Mouse (Mus musculus): Measurements from ENCODE around the gene Sumo1.
"Not testable (repeated sequence)": the region's sequence is repeated elsewhere in the genome, so short reads cannot be mapped to it uniquely, and the experiment has no call there.

The Sumo1 gene

DNA sequence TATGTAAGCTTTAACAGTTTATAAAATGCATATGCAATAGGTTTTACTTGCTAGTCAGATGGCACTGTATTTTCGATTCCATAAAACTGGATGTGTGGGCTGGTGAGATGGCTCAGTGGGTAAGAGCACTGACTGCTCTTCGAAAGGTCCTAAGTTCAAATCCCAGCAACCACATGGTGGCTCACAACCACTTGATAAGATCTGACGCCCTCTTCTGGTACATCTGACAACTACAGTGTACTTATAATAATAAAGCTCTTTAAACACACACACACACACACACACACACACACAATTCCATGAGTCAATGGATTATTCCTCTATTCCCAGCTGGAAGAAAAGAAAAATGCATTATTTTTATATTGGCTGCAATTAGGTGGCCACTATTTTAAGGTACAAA lies 32.3 kb downstream of the Sumo1 start:
- intact Hi-C loops (cut with DNase I) = no loop called here

DNA sequence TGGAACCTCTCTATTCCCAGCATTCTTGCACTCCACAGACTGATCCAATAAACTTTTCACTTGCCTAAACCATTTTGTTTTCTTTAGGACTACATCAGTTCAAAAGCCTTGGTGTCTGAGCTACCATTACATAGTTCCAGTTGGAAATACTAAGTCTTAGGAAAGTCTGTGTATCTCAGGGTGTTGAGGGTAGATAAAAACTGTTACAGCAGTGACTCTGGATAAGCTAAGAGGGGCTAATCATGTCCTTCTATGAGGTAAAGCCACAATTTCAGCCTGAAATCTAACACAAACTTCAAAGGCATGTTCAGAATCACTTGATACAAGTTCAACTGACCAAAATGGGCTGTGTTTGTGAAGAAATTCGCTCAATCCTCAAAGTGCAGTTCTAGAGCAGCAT lies 34.3 kb downstream of the Sumo1 start:
- intact Hi-C loops (cut with DNase I) = no loop called here

DNA sequence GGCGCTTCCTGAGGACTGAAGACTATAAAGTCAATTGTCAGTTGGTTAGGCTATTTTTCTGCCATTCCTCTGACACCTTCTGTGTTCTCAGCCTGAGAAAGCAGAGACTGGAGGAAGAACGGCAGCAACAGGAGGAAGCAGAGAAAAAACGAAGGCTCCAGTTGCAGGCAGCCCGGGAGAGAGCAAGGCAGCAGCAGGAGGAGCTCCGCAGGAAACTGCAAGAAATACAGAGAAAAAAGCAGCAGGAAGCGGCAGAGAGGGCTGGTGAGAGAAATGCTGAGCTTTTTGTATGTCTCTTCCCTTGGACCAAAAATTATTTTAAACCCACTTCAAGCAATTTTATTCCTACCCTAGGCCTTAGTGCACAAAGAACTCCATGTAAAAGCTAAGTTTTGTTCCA lies 37.6 kb downstream of the Sumo1 start:
- intact Hi-C loops (cut with DNase I) = no loop called here

DNA sequence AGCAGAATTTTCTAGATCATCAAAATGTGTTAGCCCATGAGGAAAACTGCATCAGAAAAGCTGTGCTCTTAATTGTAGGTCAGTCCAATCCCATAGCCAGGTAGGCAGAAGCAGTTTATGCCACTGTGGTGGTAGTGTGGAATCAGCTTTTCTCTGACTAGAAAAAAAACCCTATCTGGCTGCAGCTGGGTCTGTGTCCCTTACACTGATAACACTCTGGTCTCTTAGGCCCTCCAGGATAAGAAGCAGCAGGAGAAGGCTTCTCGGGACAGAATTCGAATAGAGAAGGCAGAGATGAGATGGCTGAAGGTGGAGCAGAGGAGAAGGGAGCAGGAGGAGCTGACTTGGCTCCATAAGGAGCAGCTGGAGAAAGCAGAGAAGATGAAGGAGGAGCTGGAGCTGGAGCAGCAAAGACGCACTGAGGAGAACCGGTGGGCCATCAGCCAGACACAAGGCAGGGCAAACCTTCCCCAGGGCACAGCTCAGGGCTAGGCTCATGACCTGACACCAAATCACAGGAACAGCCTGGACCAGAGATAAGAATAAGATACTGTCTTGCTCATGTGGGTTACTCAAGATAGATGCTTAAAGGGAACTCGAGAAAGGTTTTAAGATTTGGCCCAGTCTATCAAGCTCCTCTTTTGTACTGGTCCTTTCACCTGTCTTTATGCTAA lies 38.5 kb downstream of the Sumo1 start:
- intact Hi-C loops (cut with DNase I) = no loop called here

DNA sequence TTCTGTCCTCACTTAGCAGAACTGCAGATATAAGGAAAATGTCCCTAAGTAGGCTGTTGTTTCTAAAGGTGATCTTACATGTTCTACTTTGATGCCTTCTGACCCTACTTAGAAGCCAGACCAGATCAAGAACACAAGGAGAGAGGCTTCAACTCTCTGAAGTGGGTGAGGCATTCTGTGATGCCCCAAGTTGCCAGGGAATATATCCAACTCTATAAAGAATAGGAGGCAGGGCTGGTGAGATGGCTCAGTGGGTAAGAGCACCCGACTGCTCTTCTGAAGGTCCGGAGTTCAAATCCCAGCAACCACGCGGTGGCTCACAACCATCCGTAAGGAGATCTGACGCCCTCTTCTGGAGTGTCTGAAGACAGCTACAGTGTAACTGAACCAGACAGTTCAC lies 40.3 kb downstream of the Sumo1 start:
- intact Hi-C loops (cut with DNase I) = not testable (repeated sequence)

DNA sequence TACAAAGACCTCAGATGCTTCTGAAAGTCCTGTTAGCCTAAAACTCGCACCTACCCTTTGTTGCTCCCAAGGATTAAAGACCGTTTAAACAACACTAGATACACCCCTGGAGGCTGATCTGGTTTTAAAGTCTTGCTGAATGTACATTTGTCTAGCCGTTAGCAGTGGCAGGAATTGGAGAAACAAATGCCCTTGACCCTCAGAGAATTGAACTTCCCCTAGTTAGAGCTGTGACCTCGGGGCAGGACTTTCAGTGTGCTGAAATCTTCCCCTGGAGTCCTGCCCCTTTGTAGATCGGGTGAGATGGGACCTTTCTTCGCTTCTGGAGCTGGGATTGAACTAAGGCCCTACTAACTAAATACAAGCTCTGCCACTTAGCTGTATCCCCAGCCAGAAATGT lies 41.4 kb downstream of the Sumo1 start:
- intact Hi-C loops (cut with DNase I) = no loop called here

DNA sequence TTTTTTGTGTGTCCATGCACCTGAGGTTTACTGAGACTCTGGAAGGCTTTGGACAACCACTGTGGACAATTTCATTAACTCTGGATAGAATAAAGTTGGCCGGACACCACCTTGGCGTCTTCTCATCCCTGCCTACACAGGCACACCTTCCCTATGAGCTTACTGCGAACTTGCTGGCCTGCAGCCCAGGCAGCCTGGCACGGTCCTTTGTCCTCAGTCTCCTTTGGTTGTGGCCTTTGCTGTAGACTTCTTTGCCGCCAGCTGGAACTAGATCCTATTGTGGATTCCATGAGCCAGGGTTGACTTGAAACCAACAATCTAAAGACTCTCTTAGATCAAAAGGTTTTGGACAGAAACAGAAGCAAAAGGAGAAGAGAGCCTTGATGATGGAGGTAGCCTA lies 45.2 kb downstream of the Sumo1 start:
- intact Hi-C loops (cut with DNase I) = no loop called here

DNA sequence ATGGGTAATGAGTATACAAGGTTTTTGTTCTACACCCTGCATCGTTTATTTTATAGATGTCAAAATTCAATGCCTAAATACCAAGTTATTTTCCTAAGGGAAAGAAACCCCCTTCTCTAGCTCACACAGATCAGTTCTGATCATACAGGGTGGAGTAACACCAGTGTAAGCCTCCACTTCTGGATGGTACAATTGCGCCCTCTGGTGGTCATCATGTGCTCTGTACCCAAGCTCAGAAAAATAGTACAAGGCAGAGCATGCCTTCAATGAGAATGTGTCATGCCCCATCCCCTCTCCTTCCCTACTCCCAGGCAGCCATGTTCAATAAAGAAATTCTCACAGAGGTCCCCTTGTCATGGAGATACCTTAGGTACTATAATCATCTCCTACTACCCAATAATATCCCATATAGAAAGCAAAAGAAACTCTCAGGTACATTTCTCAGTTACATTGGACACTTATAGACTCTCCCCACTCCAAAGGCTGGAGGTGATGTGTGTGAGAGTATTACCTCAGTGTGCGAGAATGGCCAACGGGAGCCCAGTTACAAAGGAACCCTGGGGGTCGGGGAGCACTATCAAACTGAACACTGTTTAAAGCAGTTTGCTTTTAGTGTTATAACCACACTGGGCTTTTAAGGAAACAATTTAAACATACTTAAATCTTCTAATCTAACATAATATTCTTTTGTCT lies 47.2 kb downstream of the Sumo1 start:
- intact Hi-C loops (cut with DNase I) = loop anchor here (5.0 kb wide), 3 partner anchors 141 to 376 kb away; partner anchors contain the start of gene Fzd7

DNA sequence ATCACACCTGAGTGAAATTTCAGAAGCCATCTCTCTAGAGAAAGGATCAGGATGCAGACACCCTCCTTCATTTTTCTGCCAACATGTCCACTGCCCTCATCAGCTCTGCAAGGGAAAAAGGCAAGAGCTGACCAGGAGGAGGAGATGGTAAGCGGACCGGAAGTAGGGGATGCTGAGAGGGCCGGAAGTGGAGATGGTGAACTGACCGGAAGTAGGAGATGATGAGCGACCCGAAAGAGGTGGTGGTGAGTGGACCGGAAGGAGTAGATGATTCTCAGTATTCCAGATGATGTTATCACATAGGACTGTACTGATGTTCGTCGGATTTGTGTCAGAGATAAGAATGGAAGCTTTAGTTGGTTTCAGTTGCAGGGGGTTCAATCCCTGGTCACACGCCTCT lies 51.4 kb downstream of the Sumo1 start:
- intact Hi-C loops (cut with DNase I) = no loop called here

DNA sequence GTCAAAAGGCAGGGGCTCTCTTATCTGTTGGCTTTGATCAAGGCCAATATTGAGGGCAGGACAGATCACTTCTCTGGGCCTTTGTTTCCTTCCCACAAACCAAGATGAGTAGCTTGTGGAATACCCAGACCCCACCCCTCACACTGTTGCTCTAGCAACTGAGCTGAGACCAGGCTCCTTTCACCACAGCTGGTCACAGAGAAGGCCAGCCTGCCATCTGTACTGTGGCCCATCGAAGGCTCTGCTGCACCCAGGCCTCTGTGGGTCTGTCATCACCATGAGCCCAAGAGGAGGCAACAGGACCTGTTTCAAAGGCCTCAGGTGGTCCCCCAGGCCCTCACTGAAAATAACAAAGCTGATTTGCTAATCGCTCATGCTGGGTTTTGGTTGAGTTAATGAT lies 55.6 kb downstream of the Sumo1 start:
- intact Hi-C loops (cut with DNase I) = no loop called here

DNA sequence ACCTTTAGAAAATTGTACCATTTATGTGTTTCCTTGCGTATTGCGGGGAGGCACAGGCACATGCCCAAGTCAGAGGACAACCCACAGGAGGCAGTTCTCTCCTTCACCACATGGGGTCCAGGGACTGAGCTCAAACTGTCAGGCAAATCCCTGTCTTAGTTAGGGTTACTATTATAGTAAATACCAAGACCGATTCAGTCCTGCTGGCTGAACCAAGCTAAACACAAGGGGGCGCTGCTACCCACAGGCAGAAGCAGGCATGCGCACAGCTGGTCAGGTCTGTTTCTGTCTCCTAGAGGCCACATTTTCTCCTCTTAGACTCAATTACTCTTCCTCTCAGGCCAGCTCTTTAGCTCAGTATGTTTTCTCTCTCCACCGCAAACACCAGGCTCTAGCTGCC lies 56.8 kb downstream of the Sumo1 start:
- intact Hi-C loops (cut with DNase I) = no loop called here

DNA sequence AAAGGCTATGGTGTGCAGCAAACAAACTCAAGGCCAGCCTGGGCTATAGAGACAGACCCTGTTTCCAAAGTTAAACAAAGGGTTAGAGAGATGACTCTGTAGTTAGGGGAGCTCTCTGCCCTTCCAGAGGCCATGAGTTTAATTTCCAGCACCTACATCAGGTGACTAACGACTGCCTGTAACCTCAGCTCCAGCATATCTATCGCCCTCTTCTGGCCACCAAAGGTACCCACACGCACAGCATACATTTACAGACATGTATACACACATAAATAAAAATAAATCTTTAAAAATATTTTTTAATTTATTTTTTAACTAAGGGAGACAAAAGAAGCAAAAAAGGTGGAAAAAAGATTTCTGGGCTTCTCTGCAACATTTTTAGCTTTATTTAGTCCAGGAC lies 59.7 kb downstream of the Sumo1 start:
- intact Hi-C loops (cut with DNase I) = no loop called here

DNA sequence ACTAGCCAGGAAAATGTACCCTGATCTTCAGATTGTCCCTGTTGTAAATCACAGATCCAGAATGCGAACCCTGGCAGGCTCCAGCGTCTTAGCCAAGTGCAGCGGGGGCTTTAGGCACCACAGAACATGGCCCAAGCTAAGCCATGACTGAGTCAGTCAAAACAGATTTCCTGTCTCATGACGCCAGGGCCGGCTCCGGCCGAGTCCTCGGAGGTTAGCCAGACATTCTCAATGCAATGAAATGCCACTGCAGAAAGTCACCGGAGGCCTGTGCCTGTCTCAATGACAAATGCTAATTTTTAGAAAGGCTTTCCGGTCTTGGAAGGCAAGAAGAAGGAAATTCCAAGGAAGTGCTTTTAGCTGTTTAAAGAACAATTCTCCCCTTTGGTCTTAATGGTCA lies 60.7 kb downstream of the Sumo1 start:
- intact Hi-C loops (cut with DNase I) = no loop called here

DNA sequence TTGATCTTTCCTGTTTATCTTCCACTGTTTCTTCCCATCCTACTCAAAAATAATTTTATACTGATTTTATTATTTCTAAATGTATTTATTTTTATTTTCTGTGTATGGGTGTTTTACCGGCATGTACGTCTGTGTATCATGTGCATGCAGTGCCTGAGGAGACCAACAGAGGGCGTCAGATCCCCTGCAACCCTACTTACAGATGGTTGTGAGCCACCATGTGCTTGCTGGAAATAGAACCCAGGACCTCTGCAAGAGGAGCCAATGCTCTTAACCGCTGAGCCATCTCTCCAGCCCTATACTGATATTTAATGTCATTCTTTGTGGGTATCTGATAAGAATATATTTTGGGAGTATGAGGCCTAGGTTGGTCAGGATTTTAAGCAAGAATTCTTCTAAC lies 61.2 kb downstream of the Sumo1 start:
- intact Hi-C loops (cut with DNase I) = no loop called here

DNA sequence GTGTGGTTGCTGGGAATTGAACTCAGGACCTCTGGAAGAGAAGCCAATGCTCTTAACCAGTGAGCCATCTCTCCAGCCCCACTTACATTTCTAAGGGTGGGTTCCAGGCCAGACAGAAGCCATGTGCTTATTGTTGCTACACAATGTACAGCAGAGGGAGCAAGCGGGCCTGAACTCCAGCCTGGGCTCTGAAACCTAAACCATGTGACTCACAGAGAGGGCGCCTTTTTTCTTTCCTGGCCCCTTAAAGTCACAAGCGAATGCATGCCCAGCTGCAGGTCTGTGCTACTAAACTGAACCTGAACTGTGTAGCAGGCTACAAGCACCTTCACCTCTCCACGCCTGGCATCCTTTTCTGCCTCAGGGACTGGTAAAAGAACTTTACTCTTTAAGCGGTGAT lies 61.7 kb downstream of the Sumo1 start:
- intact Hi-C loops (cut with DNase I) = no loop called here

DNA sequence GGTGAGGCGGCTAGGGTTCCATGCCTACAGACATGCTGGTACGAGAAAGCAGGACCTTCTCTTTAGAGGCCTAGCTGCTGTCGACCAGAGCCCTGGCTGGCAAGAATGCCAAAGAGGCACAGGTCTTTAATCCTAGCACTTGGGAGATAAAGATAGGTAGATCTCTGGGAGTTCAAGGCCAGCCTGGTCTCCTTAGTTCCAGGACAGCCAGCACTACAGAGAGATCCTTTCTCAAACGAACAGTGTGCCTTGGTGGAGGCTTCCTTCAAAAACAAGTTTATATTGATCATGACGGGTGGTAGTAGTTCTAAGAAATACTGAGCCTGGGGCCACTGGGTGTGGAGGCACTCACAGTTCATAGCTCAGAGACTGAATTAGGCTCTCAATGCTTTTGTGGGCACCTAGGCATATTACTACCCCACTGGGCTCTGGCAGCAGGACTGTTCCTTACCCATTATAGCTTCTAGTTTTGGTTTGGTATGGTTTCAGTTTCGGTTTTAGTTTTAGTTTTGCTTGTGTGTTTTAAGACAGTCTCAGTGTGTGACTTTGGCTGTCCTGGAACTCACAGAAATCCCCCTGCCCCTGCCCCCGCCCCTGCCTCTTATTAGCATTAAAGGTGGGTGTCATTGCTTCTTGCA lies 62.4 kb downstream of the Sumo1 start:
- intact Hi-C loops (cut with DNase I) = no loop called here

DNA sequence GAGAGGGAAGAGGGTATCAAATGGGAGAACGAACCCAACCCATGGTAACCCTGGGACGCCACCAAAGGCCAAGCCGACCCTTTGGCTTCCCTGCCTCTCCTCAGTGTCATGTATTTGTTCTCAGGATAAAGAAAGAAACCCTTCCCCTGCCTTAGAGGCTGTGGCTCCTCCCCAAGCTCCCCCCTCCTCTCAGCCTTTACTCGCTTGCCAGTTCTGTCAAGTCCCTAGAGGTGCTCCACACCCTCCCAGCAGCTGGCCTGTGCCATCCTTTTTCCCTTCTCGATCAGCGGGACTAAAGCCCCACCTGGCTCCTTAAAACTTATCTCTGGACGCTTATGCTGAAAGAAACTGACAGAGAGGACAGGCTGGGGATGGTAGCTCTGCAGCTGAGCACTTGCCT lies 63.6 kb downstream of the Sumo1 start:
- intact Hi-C loops (cut with DNase I) = no loop called here

DNA sequence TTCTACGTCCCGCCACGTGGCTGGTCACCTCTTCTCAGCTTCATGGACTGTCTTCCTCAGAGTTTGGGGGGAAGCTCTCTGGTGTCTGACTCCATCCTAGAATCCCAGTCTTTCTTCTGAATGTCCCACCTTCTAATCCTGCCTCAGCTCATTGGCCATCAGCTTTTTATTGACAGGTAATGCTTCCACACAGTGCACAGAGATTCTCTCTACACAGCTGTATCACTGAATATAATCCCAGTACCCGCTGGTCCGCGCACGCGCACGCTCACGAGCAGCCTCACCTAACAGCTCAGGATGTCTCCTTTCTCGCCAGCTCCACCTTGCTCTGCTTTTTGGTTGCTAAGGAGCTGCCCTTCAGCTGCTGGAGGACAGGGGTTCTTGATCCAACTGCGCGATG lies 64.2 kb downstream of the Sumo1 start:
- intact Hi-C loops (cut with DNase I) = no loop called here

DNA sequence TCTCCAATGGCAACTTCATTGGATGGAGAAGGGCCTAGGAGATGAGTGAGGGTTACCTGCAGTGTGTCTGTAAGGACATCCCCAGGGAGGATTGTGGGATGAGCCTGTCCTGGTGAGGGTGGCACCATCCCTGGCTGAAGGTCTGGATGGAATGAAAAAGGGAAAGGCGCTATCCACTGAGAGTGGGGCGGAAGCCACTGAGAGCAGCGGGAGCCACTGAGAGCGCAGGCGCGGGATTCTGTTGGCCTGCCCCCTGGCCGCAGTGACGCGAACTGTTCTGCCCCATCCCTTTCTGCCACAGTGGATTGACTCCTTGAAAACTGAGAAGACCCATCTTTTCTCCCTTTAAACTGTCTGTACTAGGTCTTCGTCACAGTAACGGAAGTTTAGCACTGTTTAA lies 66.7 kb downstream of the Sumo1 start:
- intact Hi-C loops (cut with DNase I) = no loop called here

DNA sequence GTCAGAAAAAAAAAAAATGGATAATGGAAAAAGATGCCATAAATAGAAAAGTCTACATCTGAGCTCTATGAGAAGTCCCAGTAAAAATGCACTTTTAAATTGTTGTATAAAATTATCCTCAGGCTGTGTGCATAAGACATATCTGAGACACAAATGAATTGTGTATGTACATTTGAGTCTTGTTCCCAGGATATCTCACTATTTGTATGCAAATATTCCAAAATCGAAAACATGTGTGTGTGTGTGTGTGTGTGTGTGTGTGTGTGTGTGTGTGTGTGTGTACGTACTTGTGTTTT lies 67.3 kb downstream of the Sumo1 start:
- intact Hi-C loops (cut with DNase I) = no loop called here

DNA sequence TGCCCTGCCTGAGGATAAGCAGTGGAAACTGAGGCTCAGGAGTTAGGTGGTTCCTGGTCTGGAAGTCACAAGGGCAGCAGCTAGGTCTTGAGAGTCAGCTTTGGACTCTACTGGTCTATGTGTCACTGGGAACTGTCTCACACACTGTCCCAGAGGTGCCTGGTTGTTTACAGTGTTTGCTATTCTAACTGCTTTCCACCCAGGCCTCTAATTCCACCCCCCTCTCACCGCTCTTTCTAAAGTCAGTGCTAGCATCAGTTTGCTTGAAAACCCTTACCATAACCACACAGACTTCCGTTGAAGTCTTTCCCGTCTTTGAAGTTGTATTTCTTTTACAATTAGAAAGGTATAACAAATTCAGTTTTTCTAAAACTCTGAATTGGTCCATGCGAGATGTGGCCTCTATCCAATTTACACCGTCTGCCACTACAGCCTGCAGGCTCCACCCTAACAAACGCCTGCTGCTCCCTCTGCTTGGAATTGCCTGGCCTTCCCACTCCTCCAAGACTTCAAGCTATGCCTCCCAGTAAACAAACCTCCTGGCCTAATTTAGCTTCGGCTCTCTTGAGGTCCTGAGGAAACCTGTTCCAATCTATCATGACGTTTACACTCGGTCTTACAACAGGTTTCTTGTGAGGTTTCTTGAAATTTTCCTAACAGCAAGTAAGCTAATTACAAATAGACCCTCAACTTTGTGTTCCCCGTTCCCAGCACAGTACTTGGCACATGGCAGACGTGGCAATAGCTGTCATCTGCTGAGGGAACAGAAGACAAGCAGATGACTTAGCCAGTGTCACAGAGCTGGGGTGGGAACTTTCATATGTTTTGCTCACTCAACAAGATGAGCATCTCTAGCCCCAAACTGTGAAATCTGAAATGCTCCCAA lies 67.9 kb downstream of the Sumo1 start:
- intact Hi-C loops (cut with DNase I) = no loop called here

DNA sequence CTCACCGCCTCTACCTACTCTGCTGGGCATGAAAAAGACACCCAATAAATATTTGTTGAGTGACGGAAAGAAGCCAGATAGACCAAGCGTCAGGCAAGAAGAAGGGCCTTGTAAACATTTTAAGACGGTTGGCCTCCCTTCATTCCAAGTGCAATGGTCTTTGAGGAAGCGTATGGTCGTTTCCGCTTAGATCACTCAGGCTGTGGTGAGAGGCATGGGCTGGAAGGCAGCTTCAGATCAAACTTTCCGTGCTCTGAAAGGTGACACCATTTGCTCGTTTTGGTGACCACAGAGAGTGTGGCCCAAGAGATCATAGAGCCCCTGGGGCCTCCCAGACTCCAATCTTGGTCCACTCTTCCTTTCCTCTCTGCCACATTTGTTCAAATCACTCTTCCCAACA lies 75.0 kb downstream of the Sumo1 start:
- intact Hi-C loops (cut with DNase I) = no loop called here

All from adrenal gland (tissue).